Mouse (Mus musculus): ENCODE measurements around the gene Cbl.
A peak's percentile ranks its signal among the peaks of the same experiment; 100 is the strongest.

The Cbl gene

GRCm38 (mm10) chr9:44181537-44181936, 52.3 kb downstream of the Cbl start:
- no peak for DNase-seq (ENCODE audit: low read depth)

GRCm38 (mm10) chr9:44178811-44179210, 55.0 kb downstream of the Cbl start:
- DNase-seq (ENCODE audit: low read depth): no peak

GRCm38 (mm10) chr9:44178389-44178788, 55.5 kb downstream of the Cbl start:
- DNase-seq (ENCODE audit: low read depth): peak; percentile 28

- no peak for DNase-seq (ENCODE audit: low read depth)
These were observed 56.4 kb downstream of the Cbl start for GRCm38 (mm10) chr9:44177405-44177804.

- no peak for DNase-seq (ENCODE audit: low read depth)
These were observed 57.9 kb downstream of the Cbl start for GRCm38 (mm10) chr9:44175957-44176356.

GRCm38 (mm10) chr9:44175556-44175955, 58.3 kb downstream of the Cbl start:
- no peak for DNase-seq (ENCODE audit: low read depth)

- DNase-seq (ENCODE audit: low read depth): no peak
These were observed 63.1 kb downstream of the Cbl start for GRCm38 (mm10) chr9:44170691-44171151.

GRCm38 (mm10) chr9:44168931-44169330, 64.9 kb downstream of the Cbl start:
- DNase-seq (ENCODE audit: low read depth): no peak

GRCm38 (mm10) chr9:44159886-44160285, 74.0 kb downstream of the Cbl start:
- DNase-seq (ENCODE audit: low read depth): no peak

GRCm38 (mm10) chr9:44147290-44147689, 86.6 kb downstream of the Cbl start:
- DNase-seq (ENCODE audit: low read depth): no peak

- DNase-seq (ENCODE audit: low read depth): no peak
These were observed 89.2 kb downstream of the Cbl start for GRCm38 (mm10) chr9:44144718-44145060.

GRCm38 (mm10) chr9:44144023-44144717, 89.7 kb downstream of the Cbl start:
- DNase-seq (ENCODE audit: low read depth): no peak

- DNase-seq (ENCODE audit: low read depth): no peak
These were observed 90.4 kb downstream of the Cbl start for GRCm38 (mm10) chr9:44143421-44143820.

- no peak for DNase-seq (ENCODE audit: low read depth)
These were observed 91.9 kb downstream of the Cbl start for GRCm38 (mm10) chr9:44141951-44142350.

GRCm38 (mm10) chr9:44137846-44138245, 96.0 kb downstream of the Cbl start:
- no peak for DNase-seq (ENCODE audit: low read depth)

GRCm38 (mm10) chr9:44135731-44136411, 98.0 kb downstream of the Cbl start:
- DNase-seq (ENCODE audit: low read depth): no peak

GRCm38 (mm10) chr9:44134851-44135730, 98.8 kb downstream of the Cbl start:
- no peak for DNase-seq (ENCODE audit: low read depth)

- DNase-seq (ENCODE audit: low read depth): no peak
These were observed 99.6 kb downstream of the Cbl start, which contains the start of gene Mcam for GRCm38 (mm10) chr9:44134101-44134850. Gene Mcam (plus strand): TSS chr9:44134469.

GRCm38 (mm10) chr9:44133287-44133686, 100.6 kb downstream of the Cbl start:
- DNase-seq (ENCODE audit: low read depth): no peak

GRCm38 (mm10) chr9:44132200-44132599, 101.6 kb downstream of the Cbl start:
- DNase-seq (ENCODE audit: low read depth): no peak

- DNase-seq (ENCODE audit: low read depth): no peak
These were observed 102.6 kb downstream of the Cbl start for GRCm38 (mm10) chr9:44131276-44131590.

Measured in c-Kit-positive CD71-negative TER-119-negative erythroid progenitor cells, embryonic 14.5 days (primary cell).